Mouse (Mus musculus): ENCODE measurements around the gene Bcar3. TPM values are rescaled to one million over a fixed set of nuclear protein-coding genes. Genes with fewer than 3 reads are reported as not detected.

Gene Bcar3
- polyA plus RNA-seq, 1 experiment from 2014 or later = 15.9 TPM

DNA sequence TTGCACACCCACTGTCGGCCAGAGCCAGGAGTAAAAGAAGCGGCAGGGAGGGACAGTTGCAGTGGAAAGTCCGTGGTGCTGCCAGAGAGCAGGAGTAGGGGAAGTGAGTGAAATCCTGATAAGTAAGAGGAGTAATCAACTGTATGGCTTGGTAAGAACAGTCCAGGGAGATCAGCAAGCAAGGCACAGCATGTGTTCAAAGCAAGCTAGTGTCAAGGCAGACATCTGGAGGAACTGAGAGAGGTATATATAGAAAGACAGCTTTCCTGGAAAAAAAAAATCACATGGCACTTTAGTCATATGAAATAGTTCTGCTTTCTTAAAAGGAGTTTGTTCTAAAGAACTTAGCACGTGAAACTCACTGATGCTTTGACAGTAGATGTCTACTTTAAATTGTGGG is 78.7 kb downstream of the Bcar3 start:
- H3K27ac ChIP-seq (ENCODE audit: low read length) = no peak overlapping the region
- H3K9ac ChIP-seq (replicated peaks; ENCODE audit: low read length) = no peak overlapping the region
- WGBS = 73% methylated on average over 4 of the region's 4 CpGs

DNA sequence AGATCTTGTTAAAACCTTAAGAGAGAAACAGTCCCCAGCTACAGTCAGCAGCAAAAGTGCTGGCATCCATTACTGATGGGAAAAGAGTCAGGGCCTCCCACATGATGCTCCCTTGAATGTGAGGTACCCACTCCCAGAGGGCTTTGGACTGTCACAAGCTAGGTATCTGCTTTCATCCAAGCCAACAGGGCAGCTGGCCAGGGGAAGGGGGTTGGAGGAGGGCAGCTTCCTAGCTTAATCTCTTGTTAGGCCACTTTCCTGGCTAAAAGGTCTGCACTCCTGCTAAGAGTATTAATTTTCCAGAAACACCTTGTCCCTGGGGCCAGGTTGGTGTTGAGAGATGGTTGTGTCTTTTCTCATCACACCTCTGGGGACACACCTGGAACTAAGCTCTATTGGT is 82.1 kb downstream of the Bcar3 start:
- no peak overlapping the region for H3K4me2 ChIP-seq (replicated peaks; ENCODE audit: low read depth, low read length)
- no peaks in the 10 kb centered on the region for H3K27me3 ChIP-seq (ENCODE audit: insufficient read depth, low read length)
- no peaks in the 10 kb centered on the region for H3K36me3 ChIP-seq (ENCODE audit: insufficient read depth, low read length)
- no peak for ATAC-seq (ENCODE audit: low FRiP score, low TSS enrichment)
- H3K9me3 ChIP-seq (ENCODE audit: low read length) = no peaks in the 10 kb centered on the region
- peaks cover 16% of the 10 kb centered on the region for H3K4me1 ChIP-seq (ENCODE audit: insufficient read depth, low read length)
- no peak overlapping the region for H3K4me3 ChIP-seq (ENCODE audit: low read length)
- H3K27ac ChIP-seq (ENCODE audit: low read length) = no peak overlapping the region
- H3K9ac ChIP-seq (replicated peaks; ENCODE audit: low read length) = no peak overlapping the region

More for the DNA sequence above, 78.7 kb downstream of the Bcar3 start:
- H3K4me1 ChIP-seq (ENCODE audit: insufficient read depth, low read length) = peaks cover 16% of the 10 kb centered on the region
- H3K4me2 ChIP-seq (replicated peaks; ENCODE audit: low read depth, low read length) = no peak overlapping the region
- H3K36me3 ChIP-seq (ENCODE audit: insufficient read depth, low read length) = no peaks in the 10 kb centered on the region
- no peaks in the 10 kb centered on the region for H3K27me3 ChIP-seq (ENCODE audit: insufficient read depth, low read length)
- H3K4me3 ChIP-seq (ENCODE audit: low read length) = no peak overlapping the region
- no peak for ATAC-seq (ENCODE audit: low FRiP score, low TSS enrichment)
- no peaks in the 10 kb centered on the region for H3K9me3 ChIP-seq (ENCODE audit: low read length)

DNA sequence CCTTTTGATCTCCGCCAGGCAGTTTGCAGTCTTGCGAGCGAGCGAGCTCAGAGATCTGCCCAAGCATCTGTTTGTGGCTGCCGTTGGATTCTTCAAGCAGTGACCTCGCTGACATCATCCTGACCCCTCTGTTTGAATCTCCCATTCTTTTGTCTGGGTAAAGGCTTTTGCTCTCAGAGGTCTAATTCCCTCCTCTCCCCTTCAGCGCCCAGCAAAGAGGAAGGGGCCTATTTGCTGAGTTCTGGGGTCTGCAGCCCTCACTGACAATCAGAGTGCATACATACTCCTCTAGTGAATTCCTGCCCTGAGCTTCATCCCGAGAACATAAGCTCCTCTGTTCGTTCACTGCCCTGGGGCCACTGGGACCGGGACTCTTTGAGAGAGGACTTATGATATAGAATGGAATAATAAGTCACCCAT is 82.5 kb downstream of the Bcar3 start:
- no peak overlapping the region for H3K4me3 ChIP-seq (ENCODE audit: low read length)
- ATAC-seq (ENCODE audit: low FRiP score, low TSS enrichment) = no peak
- H3K9me3 ChIP-seq (ENCODE audit: low read length) = no peaks in the 10 kb centered on the region
- no peaks in the 10 kb centered on the region for H3K36me3 ChIP-seq (ENCODE audit: insufficient read depth, low read length)
- no peaks in the 10 kb centered on the region for H3K27me3 ChIP-seq (ENCODE audit: insufficient read depth, low read length)
- no peak overlapping the region for H3K9ac ChIP-seq (replicated peaks; ENCODE audit: low read length)
- peaks cover 16% of the 10 kb centered on the region for H3K4me1 ChIP-seq (ENCODE audit: insufficient read depth, low read length)
- no peak overlapping the region for H3K27ac ChIP-seq (ENCODE audit: low read length)
- WGBS = 41% methylated on average over 10 of the region's 10 CpGs
- no peak overlapping the region for H3K4me2 ChIP-seq (replicated peaks; ENCODE audit: low read depth, low read length)

DNA sequence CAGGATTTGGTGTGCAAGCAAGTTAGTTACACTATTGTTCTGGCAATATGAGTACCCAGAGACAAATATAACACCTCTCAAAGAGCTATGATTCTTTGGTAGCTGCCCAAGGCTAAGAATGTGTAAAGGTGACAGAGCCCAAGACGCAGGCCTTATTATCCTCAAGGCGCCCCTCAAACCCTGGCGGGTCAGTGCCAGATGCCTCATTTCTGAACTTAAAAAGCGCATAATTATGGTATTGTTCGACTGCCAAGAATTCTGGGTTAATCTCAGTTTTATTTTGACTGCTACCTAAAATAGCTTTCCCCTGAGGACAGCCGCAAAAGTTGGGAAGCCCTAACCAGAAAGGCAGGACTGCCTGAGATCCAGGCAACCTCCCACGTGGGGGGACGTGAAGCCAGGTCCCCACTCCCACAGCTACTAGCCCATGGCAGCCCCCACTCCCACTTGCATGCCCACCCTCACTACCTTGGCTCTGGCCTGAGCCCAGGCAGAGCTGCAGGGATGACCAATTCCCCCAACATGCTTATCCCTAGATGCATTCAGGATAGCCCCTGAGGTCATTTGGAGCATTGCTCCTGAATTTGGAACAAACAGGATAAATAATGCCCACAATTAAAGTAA is 83.0 kb downstream of the Bcar3 start:
- no peak overlapping the region for H3K9ac ChIP-seq (replicated peaks; ENCODE audit: low read length)

DNA sequence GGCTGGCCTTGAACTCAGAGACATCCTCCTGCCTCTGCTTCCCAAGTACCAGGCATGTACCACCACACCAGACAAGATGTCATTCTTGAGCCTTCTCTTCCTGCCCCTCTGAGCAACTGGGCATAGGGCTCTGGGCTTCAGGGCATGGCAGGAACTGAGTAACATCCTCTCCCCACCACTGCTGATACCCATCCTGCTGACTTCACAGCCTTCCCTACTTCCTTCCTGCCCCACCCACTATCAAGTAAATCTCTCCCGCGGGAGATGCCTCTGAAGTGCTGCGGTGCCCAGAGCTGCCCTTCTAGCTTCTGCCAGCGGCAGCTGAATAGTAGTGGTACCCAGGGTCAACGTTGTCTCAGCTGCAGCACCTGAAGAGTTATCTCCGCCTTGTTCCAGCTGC is 84.7 kb downstream of the Bcar3 start:
- H3K27me3 ChIP-seq (ENCODE audit: insufficient read depth, low read length) = no peaks in the 10 kb centered on the region
- H3K4me3 ChIP-seq (ENCODE audit: low read length) = no peak overlapping the region
- no peak overlapping the region for H3K9ac ChIP-seq (replicated peaks; ENCODE audit: low read length)
- no peak overlapping the region for H3K4me2 ChIP-seq (replicated peaks; ENCODE audit: low read depth, low read length)
- peaks cover 16% of the 10 kb centered on the region for H3K4me1 ChIP-seq (ENCODE audit: insufficient read depth, low read length)
- no peak for ATAC-seq (ENCODE audit: low FRiP score, low TSS enrichment)
- 62% methylated on average over 6 of the region's 6 CpGs for WGBS
- no peaks in the 10 kb centered on the region for H3K36me3 ChIP-seq (ENCODE audit: insufficient read depth, low read length)
- H3K9me3 ChIP-seq (ENCODE audit: low read length) = no peaks in the 10 kb centered on the region
- H3K27ac ChIP-seq (ENCODE audit: low read length) = no peak overlapping the region

More for the DNA sequence above, 83.0 kb downstream of the Bcar3 start:
- WGBS = 53% methylated on average over 8 of the region's 8 CpGs
- H3K36me3 ChIP-seq (ENCODE audit: insufficient read depth, low read length) = no peaks in the 10 kb centered on the region
- no peak for ATAC-seq (ENCODE audit: low FRiP score, low TSS enrichment)
- no peaks in the 10 kb centered on the region for H3K9me3 ChIP-seq (ENCODE audit: low read length)
- no peaks in the 10 kb centered on the region for H3K27me3 ChIP-seq (ENCODE audit: insufficient read depth, low read length)
- H3K4me2 ChIP-seq (replicated peaks; ENCODE audit: low read depth, low read length) = no peak overlapping the region
- H3K4me1 ChIP-seq (ENCODE audit: insufficient read depth, low read length) = peaks cover 16% of the 10 kb centered on the region
- no peak overlapping the region for H3K4me3 ChIP-seq (ENCODE audit: low read length)
- H3K27ac ChIP-seq (ENCODE audit: low read length) = no peak overlapping the region

DNA sequence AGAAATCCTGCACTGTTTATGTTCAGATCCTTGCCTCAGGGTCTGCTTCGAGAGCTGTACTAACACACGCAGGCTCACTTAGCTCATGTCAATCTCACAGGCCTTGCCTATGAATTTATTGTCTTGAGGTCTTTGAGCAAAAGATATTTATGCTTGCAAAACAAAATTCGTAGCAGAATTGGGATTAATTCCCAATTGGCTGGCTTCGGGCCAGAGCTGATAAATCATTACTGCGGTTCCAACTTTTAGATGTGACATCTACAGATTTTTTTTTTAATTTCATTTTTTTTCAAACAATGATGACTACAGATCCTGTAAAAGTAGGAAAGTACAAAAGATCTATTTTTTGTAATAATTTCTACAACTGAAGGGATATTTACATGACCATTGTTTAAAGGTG is 86.8 kb downstream of the Bcar3 start:
- 57% methylated on average over 5 of the region's 5 CpGs for WGBS
- no peak overlapping the region for H3K4me3 ChIP-seq (ENCODE audit: low read length)

DNA sequence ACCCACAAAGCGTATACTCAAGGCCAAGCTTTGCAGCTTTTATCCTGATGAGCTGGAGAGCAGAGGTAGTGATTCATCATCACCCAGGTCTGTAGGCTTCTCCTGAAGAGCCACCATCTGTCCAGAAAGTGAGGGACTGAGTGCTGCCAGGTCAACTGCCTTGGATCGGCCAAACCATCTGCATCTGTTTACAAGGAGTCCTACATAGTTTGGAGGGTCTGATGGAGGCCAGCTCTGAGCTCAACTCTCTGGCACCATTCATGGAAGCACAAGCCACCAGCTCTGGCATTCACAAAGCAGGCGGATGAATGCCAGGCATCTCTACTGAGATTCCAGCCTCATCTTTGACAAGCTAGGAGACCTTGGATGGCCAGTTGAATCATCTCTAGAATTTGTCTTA is 87.7 kb downstream of the Bcar3 start:
- no peak for ATAC-seq (ENCODE audit: low FRiP score, low TSS enrichment)
- Histone ChIP-seq H3K27ac (ENCODE audit: low read length) (no peak overlapping the region), H3K9me3 (ENCODE audit: low read length) (no peaks in the 10 kb centered on the region), H3K4me2 (replicated peaks; ENCODE audit: low read depth, low read length) (no peak overlapping the region), H3K4me3 (ENCODE audit: low read length) (no peak overlapping the region), H3K27me3 (ENCODE audit: insufficient read depth, low read length) (no peaks in the 10 kb centered on the region), H3K9ac (replicated peaks; ENCODE audit: low read length) (no peak overlapping the region), H3K4me1 (ENCODE audit: insufficient read depth, low read length) (peaks cover 6% of the 10 kb centered on the region), H3K36me3 (ENCODE audit: insufficient read depth, low read length) (no peaks in the 10 kb centered on the region)
- WGBS = 92% methylated on average over 3 of the region's 3 CpGs

More for the DNA sequence above, 86.8 kb downstream of the Bcar3 start:
- no peak for ATAC-seq (ENCODE audit: low FRiP score, low TSS enrichment)
- peaks cover 14% of the 10 kb centered on the region for H3K4me1 ChIP-seq (ENCODE audit: insufficient read depth, low read length)
- no peaks in the 10 kb centered on the region for H3K36me3 ChIP-seq (ENCODE audit: insufficient read depth, low read length)
- H3K4me2 ChIP-seq (replicated peaks; ENCODE audit: low read depth, low read length) = no peak overlapping the region
- H3K9ac ChIP-seq (replicated peaks; ENCODE audit: low read length) = no peak overlapping the region
- H3K9me3 ChIP-seq (ENCODE audit: low read length) = no peaks in the 10 kb centered on the region
- no peak overlapping the region for H3K27ac ChIP-seq (ENCODE audit: low read length)
- no peaks in the 10 kb centered on the region for H3K27me3 ChIP-seq (ENCODE audit: insufficient read depth, low read length)

DNA sequence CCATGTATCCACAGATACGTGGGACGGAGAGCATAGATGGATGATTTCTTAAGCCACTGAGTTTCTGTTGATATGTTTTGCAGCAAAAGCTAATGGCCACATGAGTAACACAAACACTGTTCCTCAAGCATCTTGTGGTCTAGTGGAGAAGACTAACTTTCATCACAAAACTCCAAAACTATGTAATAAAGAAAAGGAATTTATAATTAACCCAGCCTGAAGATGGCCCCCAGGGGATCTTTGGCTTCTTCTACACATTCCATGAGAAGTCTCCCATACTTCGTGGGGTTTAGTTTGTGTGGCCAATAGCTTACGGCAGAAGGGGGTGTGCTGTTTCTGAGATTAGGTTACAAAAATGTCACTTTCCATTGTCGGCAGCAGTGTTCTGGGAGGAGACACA is 92.5 kb downstream of the Bcar3 start:
- 82% methylated on average over 5 of the region's 5 CpGs for WGBS
- Histone ChIP-seq H3K9me3 (ENCODE audit: low read length) (no peaks in the 10 kb centered on the region), H3K36me3 (ENCODE audit: insufficient read depth, low read length) (no peaks in the 10 kb centered on the region), H3K9ac (replicated peaks; ENCODE audit: low read length) (no peak overlapping the region), H3K27ac (ENCODE audit: low read length) (no peak overlapping the region), H3K27me3 (ENCODE audit: insufficient read depth, low read length) (no peaks in the 10 kb centered on the region), H3K4me2 (replicated peaks; ENCODE audit: low read depth, low read length) (no peak overlapping the region), H3K4me1 (ENCODE audit: insufficient read depth, low read length) (no peaks in the 10 kb centered on the region), H3K4me3 (ENCODE audit: low read length) (no peak overlapping the region)
- no peak for ATAC-seq (ENCODE audit: low FRiP score, low TSS enrichment)

DNA sequence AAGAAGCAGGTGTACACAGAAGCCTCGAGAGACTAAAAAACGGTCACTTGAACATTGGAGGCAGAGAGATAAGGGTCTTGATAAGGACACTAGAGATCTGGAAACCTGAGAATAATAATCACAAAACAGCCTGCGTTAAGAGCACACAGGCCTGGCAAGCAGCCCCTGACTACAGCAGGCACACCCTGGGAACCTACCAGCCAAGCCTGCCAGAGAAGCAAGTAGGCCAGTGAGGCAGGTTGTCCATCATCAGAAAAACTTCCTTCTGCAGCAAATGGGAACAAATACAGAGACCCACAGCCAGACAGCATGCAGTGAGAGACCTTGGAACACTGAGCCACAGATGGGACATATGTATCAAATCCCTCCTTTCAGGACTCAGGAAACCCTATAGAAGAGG is 93.8 kb downstream of the Bcar3 start:
- no peaks in the 10 kb centered on the region for H3K4me1 ChIP-seq (ENCODE audit: insufficient read depth, low read length)
- H3K9ac ChIP-seq (replicated peaks; ENCODE audit: low read length) = no peak overlapping the region
- no peak overlapping the region for H3K4me3 ChIP-seq (ENCODE audit: low read length)
- 64% methylated on average over 3 of the region's 3 CpGs for WGBS
- H3K27ac ChIP-seq (ENCODE audit: low read length) = no peak overlapping the region
- H3K27me3 ChIP-seq (ENCODE audit: insufficient read depth, low read length) = no peaks in the 10 kb centered on the region
- H3K36me3 ChIP-seq (ENCODE audit: insufficient read depth, low read length) = no peaks in the 10 kb centered on the region
- no peak overlapping the region for H3K4me2 ChIP-seq (replicated peaks; ENCODE audit: low read depth, low read length)
- no peaks in the 10 kb centered on the region for H3K9me3 ChIP-seq (ENCODE audit: low read length)
- ATAC-seq (ENCODE audit: low FRiP score, low TSS enrichment) = no peak

DNA sequence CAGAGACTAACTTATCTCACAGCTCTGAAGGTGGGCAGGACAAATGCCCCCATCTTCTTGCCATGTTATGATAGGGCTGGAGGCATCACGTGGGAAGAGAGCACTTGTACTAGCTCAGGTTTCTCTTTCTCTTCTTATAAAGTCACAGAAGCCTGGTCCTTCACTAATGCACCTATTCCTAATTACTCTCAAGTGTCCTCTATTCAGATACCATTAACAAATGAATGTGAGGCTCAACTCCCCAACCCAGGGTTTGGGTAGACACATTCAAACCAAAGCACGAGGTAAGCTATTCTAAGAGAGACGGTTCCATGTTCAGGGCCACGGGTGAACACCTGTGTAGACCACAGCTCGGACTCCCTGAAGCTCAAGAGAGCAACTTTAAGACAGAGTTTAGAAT is 96.0 kb downstream of the Bcar3 start:
- WGBS = 85% methylated on average over 5 of the region's 5 CpGs
- H3K4me3 ChIP-seq (ENCODE audit: low read length) = no peak overlapping the region
- ATAC-seq (ENCODE audit: low FRiP score, low TSS enrichment) = no peak
- H3K4me2 ChIP-seq (replicated peaks; ENCODE audit: low read depth, low read length) = no peak overlapping the region
- H3K9me3 ChIP-seq (ENCODE audit: low read length) = no peaks in the 10 kb centered on the region
- no peaks in the 10 kb centered on the region for H3K36me3 ChIP-seq (ENCODE audit: insufficient read depth, low read length)
- no peaks in the 10 kb centered on the region for H3K4me1 ChIP-seq (ENCODE audit: insufficient read depth, low read length)
- no peaks in the 10 kb centered on the region for H3K27me3 ChIP-seq (ENCODE audit: insufficient read depth, low read length)
- H3K27ac ChIP-seq (ENCODE audit: low read length) = no peak overlapping the region
- no peak overlapping the region for H3K9ac ChIP-seq (replicated peaks; ENCODE audit: low read length)

All from kidney, embryonic 16.5 days (tissue).